ENCODE assay signal across 8 mouse cellular contexts in genomic region chr1:177447086-177447485, GRCm38 (mm10). TPM values are rescaled to one million over a fixed set of nuclear protein-coding genes. Genes with fewer than 3 reads are reported as not detected.
DNase-seq lines count a peak whose midpoint lies in the region; ATAC-seq and TF ChIP-seq lines count a peak whose summit lies in the region.

No protein-coding gene starts in this region.

- no peaks in the 10 kb centered on the region for H3K9me3 ChIP-seq in heart, embryonic 12.5 days (replicated peaks)
- H3K9me3 ChIP-seq in hindbrain, embryonic 10.5 days, result no peaks in the 10 kb centered on the region
- H3K9me3 ChIP-seq in midbrain, postnatal 0 days (ENCODE audit: low read length), result no peaks in the 10 kb centered on the region

- H3K4me1 ChIP-seq in heart, embryonic 12.5 days (replicated peaks), result peaks cover 36% of the 10 kb centered on the region
- peaks cover 76% of the 10 kb centered on the region for H3K4me1 ChIP-seq in hindbrain, embryonic 10.5 days (replicated peaks)
- peaks cover 6% of the 10 kb centered on the region; the same call in 1 of the 2 replicates for H3K4me1 ChIP-seq in midbrain, postnatal 0 days (ENCODE audit: insufficient read depth, low read length)

- H3K27ac ChIP-seq in heart, embryonic 12.5 days (ENCODE audit: poor library complexity, severe bottlenecking), result 0 out of 2 replicates have a peak overlapping the region, but pooled peaks have one; percentile 6
- peak overlapping the region; percentile 99 for H3K27ac ChIP-seq in hindbrain, embryonic 10.5 days
- H3K27ac ChIP-seq in midbrain, postnatal 0 days (ENCODE audit: low read depth, low read length), result peak overlapping the region; percentile 51; the same call in 1 of the 2 replicates

- H3K9ac ChIP-seq in heart, embryonic 12.5 days, result no peak overlapping the region
- H3K9ac ChIP-seq in midbrain, postnatal 0 days (replicated peaks; ENCODE audit: low read length, poor library complexity, severe bottlenecking), result 0 out of 2 replicates have a peak overlapping the region, but pooled peaks have one; percentile 8

- no peak for TF ChIP-seq CTCF in midbrain, postnatal 0 days (IDR thresholded peaks at IDR 0.05)

- no peak overlapping the region for H3K4me2 ChIP-seq in heart, embryonic 12.5 days
- peak overlapping the region; percentile 35 for H3K4me2 ChIP-seq in midbrain, postnatal 0 days (ENCODE audit: low read depth, low read length, poor library complexity, severe bottlenecking)

- peaks cover 20% of the 10 kb centered on the region for H3K36me3 ChIP-seq in heart, embryonic 12.5 days
- H3K36me3 ChIP-seq in hindbrain, embryonic 10.5 days, result peaks cover 27% of the 10 kb centered on the region
- H3K36me3 ChIP-seq in midbrain, postnatal 0 days (ENCODE audit: insufficient read depth, low read length), result peaks cover 4% of the 10 kb centered on the region; the same call in 1 of the 2 replicates

- no peaks in the 10 kb centered on the region for H3K27me3 ChIP-seq in heart, embryonic 12.5 days (replicated peaks)
- H3K27me3 ChIP-seq in hindbrain, embryonic 10.5 days (ENCODE audit: insufficient read depth, poor library complexity, severe bottlenecking), result no peaks in the 10 kb centered on the region
- H3K27me3 ChIP-seq in midbrain, postnatal 0 days (ENCODE audit: insufficient read depth, low read length), result no peaks in the 10 kb centered on the region

- no peak for ATAC-seq in heart, embryonic 12.5 days (ENCODE audit: insufficient number of reproducible peaks, low FRiP score)
- ATAC-seq in midbrain, postnatal 0 days (ENCODE audit: low FRiP score), result no peak
- ATAC-seq in erythroblast, adult 5-6 weeks (replicated peaks; ENCODE audit: low FRiP score, poor library complexity, severe bottlenecking), result no peak

- no peak for DNase-seq in heart, postnatal 4 days
- peak; percentile 55 to 74 for DNase-seq in cerebellum, postnatal 36 days
- peak; percentile 73 for DNase-seq in hindbrain, embryonic 10.5 days (ENCODE audit: low spot score)
- DNase-seq in midbrain, postnatal 0 days (ENCODE audit: low spot score), result peak; percentile 54
- DNase-seq in kidney, postnatal 25 days, result no peak
- no peak for DNase-seq in adrenal gland, postnatal 36 days

- H3K4me3 ChIP-seq in heart, embryonic 12.5 days, result no peak overlapping the region
- peak overlapping the region; percentile 97 for H3K4me3 ChIP-seq in hindbrain, embryonic 10.5 days
- peak overlapping the region; percentile 9 for H3K4me3 ChIP-seq in midbrain, postnatal 0 days (ENCODE audit: low read depth, low read length)

- WGBS in heart, embryonic 12.5 days, result 57% methylated on average over 9 of the region's 9 CpGs
- WGBS in hindbrain, embryonic 10.5 days, result 11% methylated on average over 9 of the region's 9 CpGs
- 26% methylated on average over 9 of the region's 9 CpGs for WGBS in midbrain, postnatal 0 days

RNA-seq across cellular contexts. Expression of gene Zbtb18, which starts 4.9 kb away (rescaled TPM):
- polyA plus RNA-seq in heart, embryonic 12.5 days (2016; fragmentation: Nextera tagmentation; extraction: Ambion mirVana), result 1.5 and 1.6 TPM in 2 replicates
- 10 to 100 TPM; 44.2 to 49.7 TPM for total RNA-seq in heart, postnatal 4 days (2021)
- polyA plus RNA-seq in hindbrain, embryonic 10.5 days (2016; fragmentation: Nextera tagmentation; extraction: Ambion mirVana), result 7.8 and 8.4 TPM in 2 replicates
- total RNA-seq in midbrain, postnatal 0 days (2014; rRNA removed), result 24.7 and 56.7 TPM in 2 replicates
- polyA plus RNA-seq in midbrain, postnatal 0 days (2015; fragmentation: Nextera tagmentation; extraction: Ambion mirVana), result 3.5 and 3.6 TPM in 2 replicates
- total RNA-seq in erythroblast, adult 5-6 weeks (2015; ENCODE audit: low replicate concordance), result 10.7 and 13.8 TPM in 2 replicates
- total RNA-seq in erythroblast, adult 5-6 weeks (2017; ENCODE audit: low replicate concordance), result 10.5 and 16.0 TPM in 2 replicates
- 10 to 100 TPM; 21.2 to 24.1 TPM for total RNA-seq in adrenal gland, postnatal 36 days (2021)

Comparison
In these comparisons a context has a peak if more than half of its experiments do, and no peak if none do; other contexts are left out.
1. H3K27ac ChIP-seq: peak in every context shown above with its lines; median percentile 99 in hindbrain, embryonic 10.5 days; 51 in midbrain, postnatal 0 days; 6 in heart, embryonic 12.5 days.
2. DNase-seq: peak in cerebellum, postnatal 36 days (2 of 2), hindbrain, embryonic 10.5 days (single experiment) and midbrain, postnatal 0 days (single experiment); none in heart, postnatal 4 days (single experiment), kidney, postnatal 25 days (0 of 2) and adrenal gland, postnatal 36 days (0 of 2).